Mouse (Mus musculus): Measurements from ENCODE around the gene Prps1.

GRCm38 (mm10) chrX:140489174-140489573, 32.8 kb downstream of the Prps1 start:
- TF ChIP-seq CTCF (IDR thresholded peaks at IDR 0.05; ENCODE audit: extremely low read depth, insufficient read depth, insufficient read length, insufficient replicate concordance) (no peak), POLR2A (IDR thresholded peaks at IDR 0.05; ENCODE audit: low read depth, low read length) (no peak)

Data from spleen, adult 2 months (tissue).